Mouse (Mus musculus) C2C12 (cell line): Measurements from ENCODE around the gene Krt6a.

Source experiments
- CEBPB ChIP-seq: IDR thresholded peaks from one replicate; pipeline ENCODE4 v1.6.1; 2011; ENCODE audit warnings: low read depth, mild to moderate bottlenecking, control low read depth, moderate library complexity
- CTCF ChIP-seq: IDR thresholded peaks from one replicate; pipeline ENCODE4 v1.5.1; 2011; ENCODE audit not compliant: control insufficient read depth, insufficient read depth, insufficient read length
- FOSL1 ChIP-seq: IDR thresholded peaks from one replicate; pipeline ENCODE4 v1.8.0; 2011; ENCODE audit warnings: mild to moderate bottlenecking, low read length; ENCODE audit not compliant: poor library complexity, insufficient read depth, severe bottlenecking
- MAX ChIP-seq: IDR thresholded peaks from one replicate; pipeline ENCODE4 v1.6.1; 2011; ENCODE audit warnings: mild to moderate bottlenecking, control low read depth
- MYOD1 ChIP-seq: IDR thresholded peaks from one replicate; pipeline ENCODE4 v1.6.1; 2011; ENCODE audit warnings: low read depth; ENCODE audit not compliant: control insufficient read depth, insufficient read length
- USF1 ChIP-seq: IDR thresholded peaks from one replicate; pipeline ENCODE4 v1.6.1; 2011; ENCODE audit warnings: low read depth, mild to moderate bottlenecking, control low read depth, moderate library complexity

GRCm38 (mm10) chr15:101694207-101694606 lies at the start of gene Krt6a:
- TF ChIP-seq FOSL1 (no peak), CTCF (no peak), MAX (no peak), MYOD1 (no peak), CEBPB (no peak), USF1 (no peak)
